Mouse (Mus musculus) ES-Bruce4 (cell line): Measurements from ENCODE around the gene Cntn4. TPM values are rescaled to one million over a fixed set of nuclear protein-coding genes. Genes with fewer than 3 reads are reported as not detected.

ENCODE experiments used
- H3K27ac ChIP-seq: 2 replicates; pipeline ENCODE4 v1.5.1; 2012; ENCODE audit warnings: low read length, inconsistent platforms; ENCODE audit not compliant: insufficient read depth
- H3K27me3 ChIP-seq: 2 replicates; pipeline ENCODE4 v1.6.1; 2012; ENCODE audit warnings: mild to moderate bottlenecking, low read length, inconsistent platforms; ENCODE audit not compliant: control insufficient read depth, poor library complexity, insufficient read depth, severe bottlenecking
- H3K36me3 ChIP-seq: 2 replicates; pipeline ENCODE4 v1.6.1; 2012; ENCODE audit warnings: inconsistent platforms, mild to moderate bottlenecking, low read length, moderate library complexity; ENCODE audit not compliant: control insufficient read depth, poor library complexity, insufficient read depth, severe bottlenecking
- H3K4me1 ChIP-seq: one replicate; pipeline ENCODE4 v1.8.1; 2011; ENCODE audit warnings: low read length; ENCODE audit not compliant: control insufficient read depth, insufficient read depth
- H3K4me3 ChIP-seq: 2 replicates; pipeline ENCODE4 v1.5.1; 2011; ENCODE audit warnings: low read depth, mild to moderate bottlenecking, low read length
- H3K9ac ChIP-seq: 2 replicates; pipeline ENCODE4 v1.6.1; 2012; ENCODE audit warnings: low read depth, mild to moderate bottlenecking, inconsistent platforms; ENCODE audit not compliant: poor library complexity, severe bottlenecking
- H3K9me3 ChIP-seq: replicated peaks from 2 replicates; pipeline ENCODE4 v1.6.1; 2012; ENCODE audit warnings: mild to moderate bottlenecking, low read length, inconsistent platforms; ENCODE audit not compliant: control insufficient read depth, poor library complexity, insufficient read depth, severe bottlenecking
- CTCF ChIP-seq: IDR thresholded peaks from one replicate; pipeline ENCODE4 v1.8.1; 2011; ENCODE audit warnings: low read depth, low read length
- EP300 ChIP-seq: IDR thresholded peaks from 2 replicates; pipeline ENCODE4 v1.6.1; 2011; ENCODE audit warnings: low read depth, low read length; ENCODE audit not compliant: insufficient read depth
- POLR2A ChIP-seq: IDR thresholded peaks from one replicate; pipeline ENCODE4 v1.8.1; 2011; ENCODE audit warnings: low read length; ENCODE audit not compliant: insufficient read depth
- polyA plus RNA-seq: library from polyadenylated mRNA; stranded (reverse); fragments of >200 nt; gene quantifications from 2 replicates; pipeline ENCODE4 v1.2.4, GENCODE M21; 2011; ENCODE audit warnings: low read depth; ENCODE audit not compliant: missing spikeins, insufficient read depth, insufficient read length

Gene Cntn4
- polyA plus RNA-seq, 1 experiment = not detected

- TF ChIP-seq EP300 (no peak), CTCF (no peak), POLR2A (no peak)
- Histone ChIP-seq H3K36me3 (no peaks in the 10 kb centered on the region), H3K9ac (no peak overlapping the region), H3K4me3 (no peak overlapping the region), H3K4me1 (no peaks in the 10 kb centered on the region), H3K27me3 (no peaks in the 10 kb centered on the region), H3K27ac (no peak overlapping the region), H3K9me3 (no peaks in the 10 kb centered on the region)
These were observed 842.9 kb downstream of the Cntn4 start for GRCm38 (mm10) chr6:106520367-106520766.

GRCm38 (mm10) chr6:106543500-106543899 is 866.0 kb downstream of the Cntn4 start:
- H3K4me1 ChIP-seq = no peaks in the 10 kb centered on the region
- H3K9ac ChIP-seq = no peak overlapping the region
- no peak overlapping the region for H3K27ac ChIP-seq
- no peaks in the 10 kb centered on the region for H3K36me3 ChIP-seq
- H3K9me3 ChIP-seq = no peaks in the 10 kb centered on the region
- H3K4me3 ChIP-seq = no peak overlapping the region
- no peak for TF ChIP-seq POLR2A
- no peak for TF ChIP-seq EP300
- no peak for TF ChIP-seq CTCF
- H3K27me3 ChIP-seq = no peaks in the 10 kb centered on the region

GRCm38 (mm10) chr6:106561649-106562048 is 884.2 kb downstream of the Cntn4 start:
- no peak overlapping the region for H3K4me3 ChIP-seq
- no peak overlapping the region for H3K27ac ChIP-seq
- H3K9ac ChIP-seq = no peak overlapping the region
- no peaks in the 10 kb centered on the region for H3K27me3 ChIP-seq
- no peaks in the 10 kb centered on the region for H3K4me1 ChIP-seq
- no peaks in the 10 kb centered on the region for H3K9me3 ChIP-seq
- no peaks in the 10 kb centered on the region for H3K36me3 ChIP-seq
- TF ChIP-seq EP300 (no peak), CTCF (no peak)

GRCm38 (mm10) chr6:106565316-106565715 is 887.9 kb downstream of the Cntn4 start:
- Histone ChIP-seq H3K27ac (no peak overlapping the region), H3K9me3 (no peaks in the 10 kb centered on the region), H3K4me1 (no peaks in the 10 kb centered on the region), H3K4me3 (no peak overlapping the region), H3K27me3 (no peaks in the 10 kb centered on the region), H3K36me3 (no peaks in the 10 kb centered on the region), H3K9ac (no peak overlapping the region)
- no peak for TF ChIP-seq POLR2A
- TF ChIP-seq EP300 = no peak
- TF ChIP-seq CTCF = no peak

DNA sequence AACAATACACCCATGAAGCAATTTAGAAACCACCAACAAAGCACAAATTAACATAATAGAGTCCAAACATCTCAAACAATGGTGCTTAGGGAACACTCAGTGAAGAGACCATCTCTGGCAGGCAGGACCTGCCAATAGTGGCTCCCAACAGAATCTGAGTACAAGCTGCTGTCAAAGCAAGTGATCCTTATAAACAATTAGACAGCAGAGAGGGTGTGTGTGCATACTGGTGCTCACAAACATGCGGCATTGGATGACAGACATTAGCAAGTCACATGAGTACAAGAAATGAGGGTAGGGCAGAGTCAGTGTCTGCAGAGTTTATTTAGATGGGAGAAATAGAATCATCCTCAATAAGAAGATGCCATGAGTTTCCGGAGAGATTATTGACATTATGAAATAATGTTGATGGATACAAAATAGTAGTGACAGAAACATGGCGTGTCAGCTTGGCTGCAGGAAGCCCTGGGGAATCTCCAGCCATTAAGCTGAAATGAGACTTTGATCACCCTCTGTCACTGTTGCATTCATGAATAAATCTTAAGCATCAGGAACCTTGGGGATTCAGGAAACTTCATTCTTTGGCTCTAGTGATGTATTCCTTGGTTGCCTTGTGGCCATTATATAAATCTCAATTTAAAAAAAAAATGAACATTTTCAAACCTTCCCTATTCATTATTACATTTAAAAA is 888.5 kb downstream of the Cntn4 start:
- H3K9me3 ChIP-seq = no peaks in the 10 kb centered on the region
- no peaks in the 10 kb centered on the region for H3K4me1 ChIP-seq
- H3K36me3 ChIP-seq = no peaks in the 10 kb centered on the region

DNA sequence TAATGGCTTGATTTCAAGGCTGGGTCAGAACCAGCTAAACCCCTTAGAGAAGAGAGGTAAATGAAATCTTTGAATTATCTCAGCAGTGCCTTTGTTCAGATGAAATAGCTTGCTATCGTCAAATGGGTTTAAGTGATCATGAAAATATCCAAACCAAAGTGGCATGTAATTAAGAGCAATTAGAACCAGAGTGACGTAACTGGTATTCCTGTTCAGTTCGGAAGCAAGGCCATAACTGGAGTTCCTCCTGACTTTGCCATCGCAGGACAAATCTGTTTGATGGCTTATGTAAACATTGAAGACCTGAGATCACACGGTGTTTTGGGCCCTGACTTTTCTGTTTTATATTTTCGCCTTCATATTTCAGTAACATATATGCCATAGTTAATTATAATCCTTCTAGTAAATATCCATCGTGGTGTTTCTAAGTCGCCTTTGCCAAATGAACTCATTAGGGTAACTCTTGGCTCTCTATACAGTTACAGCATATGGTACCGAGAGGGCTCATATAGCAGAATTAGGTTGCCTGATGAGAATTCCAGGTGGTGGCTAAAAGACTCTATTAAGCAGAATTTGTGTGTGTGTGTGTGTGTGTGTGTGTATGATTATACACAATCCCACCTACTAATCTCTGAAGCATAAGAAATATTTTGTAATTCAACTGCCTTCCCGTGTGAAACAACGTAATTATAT is 889.6 kb downstream of the Cntn4 start:
- Histone ChIP-seq H3K27ac (no peak overlapping the region), H3K4me3 (no peak overlapping the region), H3K9ac (no peak overlapping the region), H3K27me3 (no peaks in the 10 kb centered on the region), H3K36me3 (no peaks in the 10 kb centered on the region), H3K9me3 (no peaks in the 10 kb centered on the region), H3K4me1 (no peaks in the 10 kb centered on the region)
- no peak for TF ChIP-seq CTCF
- TF ChIP-seq POLR2A = no peak
- no peak for TF ChIP-seq EP300

More for the DNA sequence above, 888.5 kb downstream of the Cntn4 start:
- H3K27ac ChIP-seq = no peak overlapping the region
- H3K4me3 ChIP-seq = no peak overlapping the region
- H3K9ac ChIP-seq = no peak overlapping the region
- H3K27me3 ChIP-seq = no peaks in the 10 kb centered on the region
- TF ChIP-seq CTCF (no peak), EP300 (no peak), POLR2A (no peak)
